Mouse (Mus musculus) stomach, postnatal 0 days (tissue): ENCODE data around the gene Ptprq.

Source experiments
- CTCF ChIP-seq: IDR thresholded peaks from 2 replicates; pipeline ENCODE4 v1.5.1; 2016; ENCODE audit warnings: antibody characterized with exemption, low read depth, mild to moderate bottlenecking, moderate library complexity
- EP300 ChIP-seq: optimal IDR thresholded peaks from 2 replicates; pipeline ENCODE3; 2016; ENCODE audit warnings: antibody characterized with exemption

DNA sequence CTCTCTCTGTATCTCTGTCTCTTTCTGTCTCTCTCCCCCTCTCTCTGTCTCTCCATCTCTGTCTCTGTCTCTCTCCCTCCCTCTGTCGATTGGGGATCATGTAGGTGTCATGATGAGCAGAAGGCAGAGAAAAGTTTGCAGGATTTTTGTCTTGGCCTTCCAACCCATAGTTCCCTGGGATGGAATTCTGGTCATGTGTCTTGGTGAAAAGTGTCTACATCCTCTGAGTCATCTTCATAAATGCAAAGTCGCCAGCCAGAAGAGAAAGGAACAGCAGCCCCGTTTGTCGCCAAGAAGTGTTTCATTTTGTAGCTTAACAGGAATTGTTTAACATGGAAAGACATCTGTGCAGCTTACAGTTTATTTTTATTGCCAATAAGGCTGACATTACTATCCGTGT lies 136.5 kb downstream of the Ptprq start:
- TF ChIP-seq CTCF (no peak), EP300 (no peak)
